Mouse (Mus musculus) lung, postnatal 10 days (tissue): Measurements from ENCODE around the gene Abcf1.
"Not testable (repeated sequence)": the region's sequence is repeated elsewhere in the genome, so short reads cannot be mapped to it uniquely, and the experiment has no call there.

Experiments used
- DNase-seq: peaks from one replicate; pipeline ENCODE4 v3.0.0; 2021

The Abcf1 gene

DNA sequence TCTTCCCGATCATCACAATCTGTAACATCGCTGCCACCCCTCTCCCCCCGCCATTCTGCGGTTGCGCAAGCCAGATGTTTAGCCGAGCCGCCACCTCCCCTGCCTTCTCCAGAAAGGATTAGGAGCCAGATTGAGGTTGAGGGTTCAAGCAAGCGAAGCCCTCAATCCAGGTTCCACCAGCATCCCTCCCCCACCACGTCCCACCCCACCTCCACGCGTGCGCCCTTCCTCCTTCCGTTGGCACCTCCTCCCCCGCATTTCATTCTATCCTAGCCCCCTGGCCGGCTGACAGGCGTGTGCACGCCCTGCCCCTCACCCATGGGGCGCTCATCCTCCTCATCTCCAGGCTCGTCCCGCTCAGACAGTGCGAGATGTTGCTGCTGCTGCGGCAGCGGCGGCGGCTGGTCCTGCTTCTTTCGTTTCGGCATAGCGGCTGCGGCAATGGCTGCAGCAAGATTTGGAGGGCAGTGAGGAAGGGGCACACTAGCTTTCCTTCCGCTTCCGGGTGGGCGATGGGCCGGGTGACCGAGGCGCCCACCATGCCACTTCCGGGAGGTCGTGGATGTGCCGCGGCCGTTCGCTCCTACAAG is 9.3 kb upstream of the Abcf1 start:
- DNase-seq, result peak; percentile 90

DNA sequence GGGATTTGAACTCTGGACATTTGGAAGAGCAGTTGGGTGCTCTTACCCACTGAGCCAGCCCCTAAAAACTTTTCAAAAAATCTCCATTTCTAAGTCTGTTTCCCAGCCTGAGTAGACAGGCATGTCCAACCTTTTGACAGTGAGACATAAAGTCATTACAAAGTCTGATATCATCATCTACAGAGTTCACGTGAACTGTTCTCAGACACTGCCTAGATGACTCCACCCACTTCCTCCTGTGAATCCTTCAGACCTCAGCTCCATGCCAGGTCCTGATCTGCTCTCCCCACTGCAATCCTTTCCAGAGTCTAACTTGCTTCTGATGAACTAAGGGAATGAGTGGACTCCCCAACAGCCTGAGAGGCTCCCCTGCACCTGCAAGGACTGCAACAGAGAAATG is 2.6 kb upstream of the Abcf1 start:
- DNase-seq, result no peak

DNA sequence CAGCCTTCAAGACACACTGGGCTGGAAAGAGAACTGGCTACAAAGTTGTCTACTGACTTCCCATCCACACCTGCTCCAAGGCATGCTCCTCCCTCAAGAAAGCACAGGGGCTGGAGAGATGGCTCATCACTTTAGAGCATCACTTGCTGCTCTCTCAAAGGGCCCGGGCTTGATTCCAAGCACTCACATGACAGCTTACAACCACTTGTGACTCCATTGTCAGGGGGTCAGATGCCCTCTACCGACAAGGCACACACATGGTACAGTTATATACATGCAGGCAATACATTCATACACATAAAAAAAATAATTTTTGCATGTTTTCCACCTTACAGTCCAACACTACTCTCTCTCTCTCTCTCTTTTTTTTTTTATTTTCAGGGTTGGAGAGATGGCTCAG is 1.9 kb downstream of the Abcf1 start:
- DNase-seq, result no peak

DNA sequence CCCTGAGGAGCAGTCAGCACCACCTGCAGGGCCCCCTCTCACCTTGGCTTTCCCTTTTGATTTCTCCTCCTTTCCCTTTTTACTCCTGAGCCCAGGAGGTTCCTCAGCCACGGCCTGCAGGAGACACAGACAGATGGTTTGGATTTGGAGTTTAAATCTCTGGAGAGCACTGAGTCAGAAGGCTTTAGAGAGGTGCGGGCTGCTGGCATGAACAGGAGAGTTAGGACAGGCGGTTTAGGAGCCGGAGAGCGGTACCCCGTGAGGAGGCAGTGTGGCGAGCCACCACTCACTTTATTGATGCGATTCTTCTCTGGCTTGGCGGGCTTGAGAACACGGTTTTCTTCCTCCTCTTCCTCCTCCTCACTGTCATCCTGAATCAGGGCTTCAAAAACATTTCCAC is 6.3 kb downstream of the Abcf1 start:
- DNase-seq, result no peak

DNA sequence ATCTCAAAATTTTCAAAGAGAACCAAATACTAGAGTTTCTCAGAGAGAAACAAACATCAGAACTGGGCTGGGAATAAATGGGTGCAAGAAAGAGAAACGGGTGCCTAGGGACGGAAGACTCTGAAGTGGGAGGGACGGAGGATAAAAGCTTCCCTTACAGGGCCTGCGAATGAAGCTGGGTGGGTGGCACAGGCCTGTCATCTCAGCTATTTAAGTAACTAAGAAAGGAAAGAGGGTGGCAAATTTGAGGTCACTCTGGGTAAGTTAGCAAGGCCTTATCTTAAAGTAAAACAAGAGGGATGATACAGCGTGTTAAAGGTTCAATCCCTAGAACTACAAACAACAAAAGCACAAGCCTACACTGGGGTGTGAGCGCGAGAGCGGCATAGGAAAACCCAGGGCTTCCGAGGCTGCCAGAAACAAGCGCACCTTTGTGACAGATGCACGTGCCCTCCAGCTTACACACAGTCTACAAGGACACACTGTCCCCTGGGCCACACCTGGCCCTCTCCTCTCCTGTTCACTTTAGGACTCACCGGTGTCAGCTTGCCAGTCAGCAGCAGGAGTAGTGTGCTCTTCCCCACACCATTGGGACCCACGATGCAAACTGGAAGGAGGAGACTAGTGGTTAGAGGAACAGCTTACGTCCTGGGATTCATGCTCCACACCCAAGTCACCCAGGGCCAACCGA is 10.9 kb downstream of the Abcf1 start:
- no peak for DNase-seq

DNA sequence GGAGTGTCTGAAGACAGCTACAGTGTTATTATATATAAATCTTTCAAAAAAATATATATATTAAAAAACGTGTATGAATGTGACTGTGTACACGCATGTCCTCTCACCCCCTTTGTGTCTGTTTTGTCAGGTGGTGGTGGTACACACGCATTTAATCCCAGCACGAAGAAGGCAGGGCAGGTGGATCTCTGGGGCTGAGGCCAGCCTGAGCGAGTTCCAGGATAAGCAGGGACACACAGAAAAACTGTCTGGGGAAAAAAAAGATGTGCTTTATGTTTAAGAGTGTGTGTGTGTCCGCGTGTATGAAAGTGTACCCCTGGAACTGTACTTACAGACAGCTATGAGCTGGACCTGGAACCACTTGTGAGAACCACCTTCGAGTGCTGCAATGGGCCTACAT is 14.9 kb downstream of the Abcf1 start:
- no peak for DNase-seq

DNA sequence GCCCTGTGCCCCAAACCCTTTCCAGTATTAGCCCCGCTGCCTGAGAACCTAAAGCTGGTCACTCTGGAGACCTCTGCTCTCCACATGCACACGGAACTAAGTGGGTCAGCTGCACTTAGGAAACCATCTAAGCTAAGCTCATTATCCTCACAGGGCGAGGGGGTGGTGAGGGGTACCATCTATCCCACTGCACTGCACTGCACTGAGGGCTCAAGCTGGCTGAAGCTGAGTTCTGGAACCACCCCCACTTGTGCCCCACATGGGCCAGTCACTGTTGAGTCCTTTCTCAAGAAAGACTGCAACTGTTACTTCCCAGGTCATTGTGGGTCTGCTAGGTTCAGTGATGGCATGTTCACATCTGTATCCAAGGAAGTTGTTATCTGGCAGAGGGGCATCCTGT is 17.0 kb downstream of the Abcf1 start:
- not testable (repeated sequence) for DNase-seq

DNA sequence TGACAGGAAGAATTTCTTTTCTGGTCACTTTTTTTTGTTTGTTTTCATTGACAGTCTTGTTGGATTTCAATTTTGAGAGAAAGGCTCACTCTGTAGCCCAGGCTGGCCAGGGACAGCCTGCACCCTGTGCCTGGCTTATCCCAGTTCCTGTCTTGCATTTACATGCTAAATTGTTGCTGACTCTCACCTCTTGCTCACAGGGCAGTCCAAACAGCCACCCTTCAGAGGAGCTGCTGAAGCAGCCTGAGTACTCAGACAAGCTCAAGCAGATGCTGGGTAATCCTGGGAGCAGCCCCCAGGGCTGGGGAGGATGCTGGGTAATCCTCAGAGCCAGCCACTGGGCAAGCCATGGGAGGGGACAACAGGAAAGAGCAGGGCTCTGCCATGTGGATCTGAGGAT is 18.6 kb downstream of the Abcf1 start:
- not testable (repeated sequence) for DNase-seq

DNA sequence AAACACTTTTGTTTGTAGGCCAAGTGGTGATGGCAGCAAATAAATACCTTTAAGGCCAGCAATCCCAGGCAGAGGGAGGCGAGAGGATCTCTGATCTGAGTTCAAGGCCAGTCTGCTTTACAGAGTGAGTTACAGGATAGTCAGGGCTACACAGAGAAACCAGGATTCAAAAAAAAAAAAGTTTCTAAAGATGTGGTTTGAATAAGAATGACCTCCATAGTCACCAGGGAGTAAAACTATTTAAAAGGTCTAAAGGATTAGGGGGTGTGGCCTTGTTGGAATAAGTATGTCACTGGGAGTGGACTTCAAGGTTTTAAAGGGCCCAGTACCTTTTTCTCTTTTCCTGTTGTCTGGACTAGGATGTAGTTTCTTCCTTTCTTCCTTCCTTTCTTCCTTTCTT is 29.6 kb downstream of the Abcf1 start:
- no peak for DNase-seq

DNA sequence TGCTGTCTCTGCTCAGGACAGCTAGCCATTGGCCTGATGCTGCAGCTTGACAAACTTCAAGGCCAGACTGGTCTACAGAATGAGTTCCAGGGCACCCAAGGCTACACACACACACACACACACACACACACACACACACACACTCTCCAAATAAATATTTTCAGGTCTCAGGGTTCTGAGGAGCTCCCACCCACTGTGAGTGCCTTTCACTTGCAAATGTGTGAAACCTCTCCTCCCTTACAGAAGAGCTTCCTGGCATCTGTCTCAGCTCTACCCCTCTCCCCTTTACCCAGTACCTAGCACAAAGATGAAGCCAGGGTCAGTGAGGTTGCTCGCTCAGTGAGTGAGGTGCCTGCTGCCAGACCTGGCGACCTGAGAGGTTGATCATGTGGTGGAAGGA is 30.5 kb downstream of the Abcf1 start:
- DNase-seq, result no peak

DNA sequence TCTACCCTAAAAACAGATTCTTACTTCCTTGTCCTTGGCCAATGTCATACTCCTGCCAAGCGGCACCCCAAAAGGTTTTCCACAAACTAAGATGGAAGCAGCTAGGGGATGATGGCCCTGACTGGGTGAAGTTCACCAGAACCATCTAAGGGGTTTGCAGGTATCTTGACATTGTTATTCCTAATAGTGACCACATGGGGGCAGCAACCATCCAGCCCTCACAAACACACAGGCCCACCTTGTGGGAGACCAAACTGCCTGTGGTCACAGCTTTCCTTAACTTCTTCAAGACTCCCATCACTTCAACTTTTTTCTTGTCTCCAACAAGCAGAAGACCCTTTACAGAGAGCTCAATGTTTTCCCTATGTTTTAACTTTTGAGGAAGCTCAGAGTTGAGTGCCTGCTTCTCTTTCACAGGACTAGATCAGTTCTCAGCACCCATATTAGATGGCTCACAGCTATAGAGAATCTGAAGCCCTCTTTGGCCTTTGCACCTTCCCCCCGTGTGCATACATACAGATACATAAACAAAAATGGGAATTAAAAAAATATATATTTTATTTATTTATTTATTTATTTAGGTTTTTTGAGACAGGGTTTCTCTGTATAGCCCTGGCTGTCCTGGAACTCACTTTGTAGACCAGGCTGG is 31.7 kb downstream of the Abcf1 start:
- DNase-seq, result peak; percentile 55

DNA sequence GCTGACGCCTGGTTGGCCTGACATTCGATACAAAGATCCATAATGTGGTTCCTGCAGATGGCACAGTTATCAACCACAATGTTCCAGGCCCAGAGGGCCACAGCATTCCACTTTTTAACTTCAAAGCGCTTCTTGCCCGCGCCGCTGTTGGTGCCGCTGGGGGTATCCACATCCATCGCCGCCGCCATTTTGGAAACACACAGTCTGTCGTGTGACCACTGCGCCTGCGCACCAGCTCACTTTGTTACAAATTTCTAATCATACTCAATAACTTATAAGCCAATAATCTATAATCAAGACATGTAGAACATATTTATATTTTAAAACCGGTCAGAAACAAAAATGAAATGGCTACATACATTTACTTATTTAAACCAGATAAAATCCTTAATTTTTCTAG is 33.8 kb downstream of the Abcf1 start:
- not testable (repeated sequence) for DNase-seq

DNA sequence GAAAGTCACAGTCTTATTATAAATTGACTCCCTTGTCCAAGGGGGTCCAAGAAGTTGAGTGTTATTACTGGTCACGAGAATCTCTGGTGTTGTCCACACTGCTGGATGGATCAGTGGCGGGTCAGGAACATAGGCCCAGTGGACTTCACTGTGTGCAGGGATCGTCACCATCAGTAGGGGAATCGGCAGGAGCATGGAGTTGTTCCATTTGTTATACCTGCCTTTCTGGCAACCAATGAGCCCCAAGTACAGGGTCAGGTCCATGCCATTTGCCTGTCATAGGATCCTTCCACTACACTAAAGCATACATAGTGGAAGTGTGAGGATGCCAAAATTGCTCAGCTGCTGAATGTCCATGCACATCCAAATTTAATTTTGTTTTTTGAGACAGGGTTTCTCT is 37.0 kb downstream of the Abcf1 start:
- no peak for DNase-seq

DNA sequence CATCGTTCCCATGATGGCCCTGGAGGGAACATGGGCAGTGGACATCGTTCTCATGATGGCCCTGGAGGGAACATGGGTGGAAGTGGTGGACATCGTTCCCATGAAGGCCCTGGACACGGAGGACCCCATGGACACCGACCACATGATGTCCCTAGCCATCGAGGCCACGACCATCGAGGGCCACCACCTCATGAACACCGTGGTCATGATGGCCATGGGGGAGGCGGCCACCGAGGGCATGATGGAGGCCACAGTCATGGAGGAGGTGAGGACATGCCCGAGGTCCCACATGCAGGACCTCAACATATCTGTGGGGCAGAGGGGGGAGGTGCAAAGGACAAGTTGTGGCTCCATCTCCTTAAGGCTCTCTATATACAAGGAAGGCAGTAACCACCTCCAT is 38.9 kb downstream of the Abcf1 start:
- DNase-seq, result no peak

DNA sequence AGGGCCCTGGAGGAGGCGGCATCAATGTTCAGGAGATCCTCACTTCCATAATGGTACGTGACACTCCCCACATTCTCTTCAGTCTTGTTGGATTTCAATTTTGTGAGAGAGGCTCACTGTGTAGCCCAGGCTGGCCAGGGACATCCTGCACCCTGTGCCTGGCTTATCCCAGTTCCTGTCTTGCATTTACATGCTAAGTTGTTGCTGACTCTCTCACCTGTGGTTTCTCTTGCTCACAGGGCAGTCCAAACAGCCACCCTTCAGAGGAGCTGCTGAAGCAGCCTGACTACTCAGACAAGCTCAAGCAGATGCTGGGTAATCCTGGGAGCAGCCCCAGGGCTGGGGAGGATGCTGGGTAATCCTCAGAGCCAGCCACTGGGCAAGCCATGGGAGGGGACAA is 40.0 kb downstream of the Abcf1 start:
- DNase-seq, result no peak

DNA sequence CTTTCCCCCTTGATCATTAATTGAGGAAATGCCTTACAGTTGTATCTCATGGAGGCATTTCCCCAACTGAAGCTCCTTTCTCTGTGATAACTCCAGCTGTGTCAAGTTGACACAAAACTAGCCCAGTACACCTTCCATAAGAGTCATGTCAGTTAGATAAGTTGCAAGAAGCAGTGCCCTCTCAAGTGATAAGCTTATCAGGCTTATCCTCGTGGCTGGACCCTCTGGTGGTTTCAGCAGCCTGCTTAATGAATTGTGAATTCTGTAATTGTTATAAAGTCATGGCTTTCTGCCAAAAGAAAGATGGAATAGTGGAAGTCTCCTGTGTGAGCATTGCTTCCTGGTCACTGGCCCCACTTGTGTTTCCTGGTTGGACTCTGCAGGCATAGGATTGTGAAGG is 42.1 kb downstream of the Abcf1 start:
- DNase-seq, result no peak

DNA sequence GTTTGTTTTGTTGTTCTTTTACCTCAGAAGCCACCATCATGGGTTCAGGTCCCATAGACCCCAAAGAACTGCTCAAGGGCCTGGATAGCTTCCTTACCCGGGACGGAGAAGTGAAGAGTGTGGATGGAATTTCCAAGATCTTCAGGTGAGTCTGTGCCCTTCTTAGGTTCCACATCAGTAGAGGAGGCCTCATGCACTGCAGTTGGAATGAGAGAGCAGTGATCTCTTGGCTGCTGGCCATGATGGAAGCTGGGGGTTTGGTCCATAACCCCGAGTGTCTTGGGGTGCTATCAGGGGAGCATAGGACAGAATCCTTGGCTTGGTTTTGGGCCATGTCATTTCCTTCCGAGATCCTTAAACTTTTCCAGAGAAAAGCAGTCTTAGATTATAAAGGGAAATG is 46.3 kb downstream of the Abcf1 start:
- no peak for DNase-seq

DNA sequence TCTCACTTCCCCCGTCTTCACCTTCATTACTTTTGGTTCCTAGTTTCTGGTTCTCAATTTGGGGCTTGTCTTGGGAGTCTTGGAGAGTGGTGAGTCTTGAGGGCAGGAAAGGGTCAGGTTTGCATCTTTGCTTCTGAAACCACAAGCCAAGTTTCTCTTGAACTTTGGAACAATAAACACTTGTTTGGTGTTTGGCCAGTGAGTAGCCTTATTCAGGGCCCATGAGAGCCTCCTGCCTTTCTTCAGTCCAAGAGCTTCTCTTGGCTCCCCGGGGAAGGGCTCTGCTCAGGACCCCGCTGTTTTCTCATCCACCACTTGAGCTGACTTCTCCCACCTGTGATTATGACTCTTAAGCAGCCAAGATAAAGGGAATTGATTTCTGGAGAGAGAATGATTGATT is 47.0 kb downstream of the Abcf1 start:
- no peak for DNase-seq

DNA sequence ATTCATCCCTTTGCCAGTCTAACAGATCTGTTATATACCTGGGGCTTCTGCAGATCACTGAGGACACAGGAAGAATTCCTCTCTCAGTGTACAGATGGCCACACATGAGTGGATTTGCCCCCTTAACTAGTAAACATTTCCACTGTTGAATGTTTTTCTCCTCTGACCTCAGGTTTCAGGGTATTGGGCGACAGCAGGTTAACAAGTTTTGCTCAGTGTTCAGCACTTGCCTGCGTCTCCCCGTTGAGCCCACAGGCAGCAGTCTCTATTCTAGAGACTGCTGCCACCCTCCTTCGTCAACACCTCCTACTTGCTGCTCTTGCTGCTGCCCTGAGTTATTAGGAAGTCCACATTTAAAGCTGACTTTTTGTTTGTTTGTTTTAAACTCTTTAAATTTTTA is 47.9 kb downstream of the Abcf1 start:
- no peak for DNase-seq

DNA sequence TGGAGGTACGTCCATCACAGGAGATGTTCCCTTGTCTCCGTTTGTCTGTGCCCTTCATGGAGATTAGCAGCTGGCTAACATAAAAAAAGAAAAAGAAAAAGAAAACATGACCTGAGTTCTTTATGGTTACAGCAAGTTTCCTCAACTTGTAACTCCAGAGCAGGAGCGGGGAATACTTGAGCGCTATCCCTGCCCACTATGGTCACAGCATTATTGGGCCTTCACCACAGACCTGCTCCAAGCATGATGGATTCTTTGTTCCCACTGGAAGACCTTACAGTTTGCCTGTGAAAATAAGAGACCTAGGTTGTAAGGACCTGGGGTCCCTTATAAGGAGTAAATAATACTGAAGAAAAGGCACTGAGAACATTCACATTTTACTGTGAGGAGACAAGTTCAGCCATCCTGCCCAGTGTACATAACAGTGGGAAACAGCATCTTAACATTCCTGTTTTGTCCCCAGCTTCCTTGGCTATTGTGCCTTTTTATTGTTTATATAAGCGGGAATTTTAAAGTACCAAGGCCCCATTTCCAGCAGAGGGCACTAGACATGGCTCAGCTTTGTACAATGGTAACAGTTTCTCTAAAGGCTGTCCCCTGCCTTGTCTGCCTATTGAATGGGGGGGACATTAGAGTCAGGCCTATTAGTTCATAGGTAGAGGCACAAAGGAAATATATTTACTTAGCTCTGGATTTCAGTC is 48.5 kb downstream of the Abcf1 start:
- DNase-seq, result peak; percentile 79

DNA sequence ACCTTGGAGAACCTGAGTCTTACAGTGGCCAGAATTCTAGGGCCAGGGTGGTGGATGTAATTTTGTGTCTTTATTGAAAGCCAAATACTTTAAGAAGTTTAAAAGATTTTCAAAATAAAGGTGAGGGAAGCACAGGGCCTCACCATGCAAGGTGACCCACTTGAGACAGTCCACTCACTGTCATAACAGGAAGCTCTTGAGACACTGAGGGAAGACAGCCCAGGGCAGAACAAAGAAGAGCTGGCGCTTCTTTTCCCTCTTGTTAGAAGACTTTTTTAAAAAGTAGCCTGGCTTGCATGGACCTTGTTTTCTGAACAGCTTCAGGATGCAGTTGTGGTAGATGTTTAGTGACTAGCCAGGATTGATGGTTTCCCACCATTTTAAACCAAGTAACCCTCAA is 49.2 kb downstream of the Abcf1 start:
- DNase-seq, result no peak

DNA sequence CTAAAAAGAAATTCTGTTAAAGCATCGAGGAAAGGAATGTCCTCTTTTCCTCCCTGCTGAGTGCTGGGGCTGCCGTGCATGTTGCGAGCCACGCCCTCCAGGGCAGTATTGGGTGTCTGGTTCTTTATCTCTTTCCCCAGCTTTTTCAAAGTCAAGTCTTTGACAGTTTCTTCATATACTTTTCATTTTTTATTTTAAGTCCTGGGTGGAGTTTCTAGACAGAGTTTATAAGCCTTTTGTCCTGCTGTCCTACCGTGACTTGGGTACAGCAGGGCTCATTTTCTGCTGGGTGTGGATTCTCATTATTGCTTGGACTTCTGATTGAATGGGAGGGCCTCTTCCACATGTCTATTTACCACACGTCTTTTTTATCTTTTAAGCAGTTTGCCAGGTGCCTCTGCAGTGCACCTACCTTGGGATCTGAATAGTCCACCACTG is 49.7 kb downstream of the Abcf1 start:
- no peak for DNase-seq

DNA sequence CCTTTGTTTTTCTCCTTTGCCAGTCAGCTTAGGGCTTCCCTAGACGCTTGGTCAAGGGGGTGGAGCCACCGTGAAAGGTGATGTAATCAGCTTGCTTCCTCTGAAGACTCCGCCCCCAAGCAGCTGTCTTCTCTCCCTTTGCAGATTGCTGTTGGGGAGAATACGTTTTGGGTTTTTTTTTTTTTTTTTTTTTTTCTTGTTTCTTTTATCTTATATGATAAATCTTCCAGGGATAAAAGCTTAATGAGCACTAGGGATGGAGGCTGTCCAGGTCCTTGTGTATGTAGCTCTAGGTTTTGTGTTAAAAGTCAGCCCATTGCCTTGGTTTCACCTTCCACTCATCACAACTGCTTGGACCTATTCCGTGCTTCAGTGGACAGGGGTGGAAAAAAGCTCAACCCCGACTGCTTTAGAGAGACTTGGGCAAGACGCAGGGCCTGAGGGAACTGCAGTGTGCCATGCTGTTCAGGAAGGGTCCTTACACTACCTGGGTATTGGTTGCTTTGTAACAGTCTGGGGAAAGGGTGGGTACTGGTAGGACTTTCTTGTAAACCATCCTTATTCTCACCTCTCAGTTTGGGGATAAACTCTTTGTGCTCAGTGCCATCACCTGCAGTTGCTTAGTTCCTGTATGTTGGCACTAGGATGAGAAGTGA is 50.4 kb downstream of the Abcf1 start:
- DNase-seq, result peak; percentile 99
